Mouse (Mus musculus) cerebellum, adult 8-10 months (tissue): Measurements from ENCODE around the gene Krt12.

ENCODE experiments used
- DNase-seq: peaks from one replicate; pipeline ENCODE4 v3.0.0; 2022

Gene Krt12

DNA sequence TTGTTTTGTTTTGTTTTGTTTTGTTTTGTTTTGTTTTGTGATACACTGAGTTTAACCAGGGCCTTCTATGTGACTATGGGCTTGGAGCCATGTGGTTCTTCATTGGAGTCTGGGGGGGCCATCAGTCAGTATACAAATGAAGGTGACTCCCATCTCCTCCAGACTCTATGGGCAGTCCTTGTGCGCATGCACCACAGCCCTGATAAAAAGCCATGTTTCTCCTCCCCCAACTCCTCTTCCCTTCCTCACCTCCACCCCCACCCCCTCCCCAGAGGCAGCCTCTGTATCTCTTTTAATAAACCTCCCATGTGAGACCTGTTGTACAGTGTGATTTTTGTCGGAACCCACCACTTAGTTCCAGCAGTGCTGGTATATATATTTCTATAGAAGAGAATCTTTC lies 25.4 kb downstream of the Krt12 start:
- no peak for DNase-seq

GRCm38 (mm10) chr11:99396034-99396433 lies 26.0 kb downstream of the Krt12 start:
- DNase-seq: no peak

GRCm38 (mm10) chr11:99392492-99392891 lies 29.6 kb downstream of the Krt12 start:
- no peak for DNase-seq

DNA sequence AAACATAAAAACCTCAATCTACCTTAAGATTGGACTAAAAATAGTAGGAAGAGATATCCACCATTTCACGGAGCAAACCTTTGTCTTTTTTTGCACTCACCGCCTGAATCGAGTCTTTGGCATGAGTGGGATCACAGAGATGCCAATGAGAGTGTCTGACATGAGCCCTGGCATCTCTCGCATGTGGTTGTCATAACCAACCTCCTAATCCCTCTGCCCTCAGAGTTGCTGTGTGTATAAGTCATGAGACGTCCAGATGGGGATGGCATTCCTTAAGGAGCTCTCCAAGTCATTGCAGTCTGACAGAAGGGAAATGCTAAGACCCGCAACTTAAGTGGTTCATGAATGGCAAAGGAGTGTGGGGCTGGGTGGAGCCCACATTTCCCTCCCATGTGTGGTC lies 30.7 kb downstream of the Krt12 start:
- no peak for DNase-seq

DNA sequence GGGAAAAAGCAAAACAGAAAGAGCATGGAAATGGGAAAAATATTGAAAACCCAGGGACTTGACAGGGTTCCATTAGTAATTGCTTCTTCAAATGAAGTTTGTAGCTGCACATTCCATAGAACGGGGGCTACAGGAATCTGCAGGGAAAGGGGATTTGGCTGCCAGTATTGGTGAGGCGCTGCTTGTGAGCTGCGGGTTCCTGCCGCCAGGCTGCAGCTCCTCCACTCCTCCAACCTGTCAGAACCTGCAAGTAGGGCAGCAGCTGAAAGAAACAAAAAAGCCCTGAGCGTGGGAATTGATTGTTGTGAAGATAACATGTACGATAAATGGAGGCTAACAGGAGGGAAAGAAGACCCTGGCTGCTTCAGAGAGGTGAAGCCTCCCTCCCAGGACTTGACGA lies 31.2 kb downstream of the Krt12 start:
- DNase-seq: no peak

GRCm38 (mm10) chr11:99389264-99389663 lies 32.8 kb downstream of the Krt12 start, which contains the start of gene Krt10:
TSS of gene Krt10 (minus strand) at chr11:99389364.
- no peak for DNase-seq

- no peak for DNase-seq
These were observed 33.4 kb downstream of the Krt12 start for GRCm38 (mm10) chr11:99388661-99389060.

GRCm38 (mm10) chr11:99385813-99386721 lies 36.0 kb downstream of the Krt12 start:
- DNase-seq: peak; percentile 88

GRCm38 (mm10) chr11:99379568-99379967 lies 42.5 kb downstream of the Krt12 start:
- peak; percentile 72 for DNase-seq

DNA sequence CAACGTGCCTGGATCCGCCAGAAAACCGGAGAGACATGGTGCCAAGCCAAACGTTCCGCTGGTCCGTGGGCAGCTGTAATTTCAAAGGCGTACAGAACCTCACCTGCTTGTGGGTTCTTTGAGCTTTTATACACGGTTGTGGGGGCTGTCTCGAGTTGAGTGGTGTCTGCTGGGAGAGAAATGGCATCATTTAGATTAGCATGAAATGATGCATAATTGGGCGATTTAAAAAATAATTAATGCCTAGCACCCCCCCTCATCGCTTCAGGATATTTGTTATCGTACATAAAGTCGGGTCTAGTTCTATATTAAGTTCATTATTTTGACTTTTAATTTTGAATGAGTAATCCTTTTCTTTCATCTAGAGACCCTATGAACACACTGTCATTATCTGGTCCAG lies 47.3 kb downstream of the Krt12 start, which contains the start of gene Krt28:
TSS of gene Krt28 (minus strand) at position 101 of the 400 bp plus-strand sequence.
- DNase-seq: no peak

DNA sequence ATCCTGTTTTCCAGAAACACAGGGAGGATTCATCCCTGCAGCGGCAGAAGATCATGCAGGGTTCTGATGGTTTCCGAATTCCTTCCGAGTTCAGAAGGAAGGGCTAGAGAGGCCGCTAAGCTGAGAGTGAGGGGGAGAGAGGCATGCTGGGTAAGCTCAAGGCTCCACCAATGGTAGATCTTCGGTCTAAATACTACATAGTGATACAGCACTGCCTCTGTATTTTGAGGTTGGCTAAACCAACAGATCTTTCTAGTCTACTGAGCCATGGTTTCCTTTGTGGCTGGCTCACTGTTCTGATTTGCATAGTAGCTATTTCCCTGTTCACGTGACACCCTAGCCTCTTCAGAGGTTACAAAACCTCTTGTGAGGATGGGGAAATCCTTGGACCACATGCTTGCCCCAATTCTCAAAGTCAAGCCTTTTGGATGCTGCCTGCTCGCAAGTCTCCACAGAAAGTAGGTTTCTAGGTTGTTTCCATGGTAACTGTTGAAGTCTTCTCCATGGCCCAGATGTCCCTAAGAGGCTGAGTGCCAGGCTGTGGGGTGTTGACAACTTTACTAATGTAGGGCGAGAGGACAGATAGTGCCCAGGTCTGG lies 52.1 kb downstream of the Krt12 start:
- DNase-seq: no peak

DNA sequence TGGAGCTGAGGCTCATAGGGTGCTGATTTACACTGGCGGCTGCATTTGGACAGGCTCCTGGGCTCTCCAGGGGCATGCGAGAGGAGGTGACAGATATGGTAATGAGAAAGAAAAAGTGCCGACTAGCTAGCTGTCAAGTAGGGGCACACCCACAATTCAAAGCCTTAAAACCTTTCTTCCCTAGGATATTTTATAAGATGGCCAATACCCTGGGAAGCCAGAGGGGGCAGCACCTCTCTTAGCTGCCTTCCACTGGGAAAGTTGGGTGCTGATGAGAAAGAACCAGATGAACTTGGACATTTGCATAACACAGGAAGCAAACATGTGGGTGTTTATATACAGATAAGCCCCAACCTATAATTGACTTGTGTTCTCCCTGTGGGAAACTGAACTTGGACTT lies 52.8 kb downstream of the Krt12 start:
- no peak for DNase-seq

DNA sequence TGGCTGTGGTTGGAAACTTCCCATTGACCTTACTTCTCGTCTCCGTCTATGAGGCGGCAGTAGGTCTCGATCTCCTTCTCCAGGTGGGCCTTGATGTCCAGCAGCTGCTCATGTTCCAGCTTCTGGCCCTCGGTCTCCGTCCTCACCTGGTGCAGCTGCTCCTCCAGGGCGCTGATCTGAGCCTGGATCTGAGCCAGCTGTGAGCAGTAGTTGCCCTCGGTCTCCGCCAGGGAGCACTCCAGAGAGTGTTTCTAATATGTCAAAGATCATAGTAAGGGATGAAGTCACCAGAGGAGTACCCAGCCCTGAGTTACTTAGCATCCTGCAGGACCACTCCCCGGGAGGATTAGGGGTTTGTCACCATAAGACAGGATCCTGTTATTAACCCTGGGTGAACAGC lies 55.3 kb downstream of the Krt12 start:
- no peak for DNase-seq
